Mouse (Mus musculus): ENCODE measurements around the gene Btrc. TPM values are rescaled to one million over a fixed set of nuclear protein-coding genes. Genes with fewer than 3 reads are reported as not detected.

Btrc gene
- total and polyA plus RNA-seq, 3 experiments: 11.0 to 20.7 (median 14.0) TPM

- no peaks in the 10 kb centered on the region for H3K4me1 ChIP-seq (ENCODE audit: control insufficient read depth in 1 of 2, insufficient read depth in 2 of 2)
- H3K4me3 ChIP-seq (replicated peaks in 1 of 3; ENCODE audit: low read depth in 2 of 3, low read length in 2 of 3, poor library complexity in 1 of 3): no peak overlapping the region
- H3K79me2 ChIP-seq (replicated peaks; ENCODE audit: control insufficient read depth, extremely low read depth, insufficient read depth, poor library complexity, severe bottlenecking): no peaks in the 10 kb centered on the region
- peak; percentile 6 for DNase-seq (ENCODE audit: extremely low read depth)
- H3K9me3 ChIP-seq (replicated peaks; ENCODE audit: low read length): no peaks in the 10 kb centered on the region
- H3K27me3 ChIP-seq (replicated peaks): no peaks in the 10 kb centered on the region
- H3K36me3 ChIP-seq (replicated peaks in 1 of 2; ENCODE audit: control insufficient read depth in 1 of 2, insufficient read depth in 1 of 2, low read length in 1 of 2): peaks cover 0 to 3% of the 10 kb centered on the region in 2 experiments
- no peak overlapping the region for H3K9ac ChIP-seq (ENCODE audit: insufficient read depth, low read depth)
- no peak overlapping the region for H3K27ac ChIP-seq (ENCODE audit: insufficient read depth, low read depth)
- dilution Hi-C loops (cut with MboI; ENCODE audit: extremely low pct_ligation_motif_present, extremely low pct_unique_long_range_greater_than_20kb, low sequenced_read_pairs) (no loop called here), in situ Hi-C loops (cut with MboI; ENCODE audit: low pct_ligation_motif_present, low pct_unique_long_range_greater_than_20kb, low sequenced_read_pairs) (no loop called here)
- TF ChIP-seq JUN (IDR thresholded peaks at IDR 0.05; ENCODE audit: insufficient read depth, low read depth, low read length) (no peak), SMC3 (IDR thresholded peaks at IDR 0.05; ENCODE audit: low read depth, low read length) (peak; percentile 39), TCF12 (IDR thresholded peaks at IDR 0.05; ENCODE audit: low read depth, low read length) (no peak), ZMIZ1 (IDR thresholded peaks at IDR 0.05; ENCODE audit: low read depth, low read length) (no peak), KAT2A (IDR thresholded peaks at IDR 0.05; ENCODE audit: insufficient replicate concordance, low read length) (no peak), RAD21 (IDR thresholded peaks at IDR 0.05; ENCODE audit: low read depth, low read length) (peak; percentile 59), ELF1 (IDR thresholded peaks at IDR 0.05; ENCODE audit: low read depth, low read length) (no peak), CTCF (conservative IDR thresholded peaks at IDR 0.05 in 1 of 2, IDR thresholded peaks at IDR 0.05 in 1 of 2; ENCODE audit: low read depth in 2 of 2, low read length in 2 of 2) (peak in 1 of 2 experiments; percentile 56; a peak in 2 of 4 replicates), SIN3A (IDR thresholded peaks at IDR 0.05; ENCODE audit: low read length) (no peak)
- no peak overlapping the region for H3K4me2 ChIP-seq (ENCODE audit: insufficient read depth, low read depth, poor library complexity, severe bottlenecking)
Measured at GRCm38 (mm10) chr19:45486206-45486991, 122.9 kb downstream of the Btrc start.

GRCm38 (mm10) chr19:45486992-45487387 lies 123.5 kb downstream of the Btrc start:
- dilution Hi-C loops (cut with MboI; ENCODE audit: extremely low pct_ligation_motif_present, extremely low pct_unique_long_range_greater_than_20kb, low sequenced_read_pairs): no loop called here
- Histone ChIP-seq H3K4me3 (replicated peaks in 1 of 3; ENCODE audit: low read depth in 2 of 3, low read length in 2 of 3, poor library complexity in 1 of 3) (no peak overlapping the region), H3K4me1 (ENCODE audit: control insufficient read depth in 1 of 2, insufficient read depth in 2 of 2) (no peaks in the 10 kb centered on the region), H3K79me2 (replicated peaks; ENCODE audit: control insufficient read depth, extremely low read depth, insufficient read depth, poor library complexity, severe bottlenecking) (no peaks in the 10 kb centered on the region), H3K36me3 (replicated peaks in 1 of 2; ENCODE audit: control insufficient read depth in 1 of 2, insufficient read depth in 1 of 2, low read length in 1 of 2) (peaks cover 0 to 3% of the 10 kb centered on the region in 2 experiments), H3K27me3 (replicated peaks) (no peaks in the 10 kb centered on the region), H3K9me3 (replicated peaks; ENCODE audit: low read length) (no peaks in the 10 kb centered on the region), H3K27ac (ENCODE audit: insufficient read depth, low read depth) (no peak overlapping the region), H3K4me2 (ENCODE audit: insufficient read depth, low read depth, poor library complexity, severe bottlenecking) (no peak overlapping the region), H3K9ac (ENCODE audit: insufficient read depth, low read depth) (no peak overlapping the region)
- TF ChIP-seq POLR2AphosphoS2 (IDR thresholded peaks at IDR 0.05; ENCODE audit: low read depth, low read length) (no peak), UBTF (IDR thresholded peaks at IDR 0.05; ENCODE audit: low read depth, low read length) (no peak), TBP (conservative IDR thresholded peaks at IDR 0.05; ENCODE audit: low read depth, low read length) (no peak), CTCF (conservative IDR thresholded peaks at IDR 0.05 in 1 of 2, IDR thresholded peaks at IDR 0.05 in 1 of 2; ENCODE audit: low read depth in 2 of 2, low read length in 2 of 2) (no peak), MAZ (IDR thresholded peaks at IDR 0.05; ENCODE audit: low read depth, low read length) (no peak), NRF1 (IDR thresholded peaks at IDR 0.05; ENCODE audit: low read depth, low read length) (no peak), JUN (IDR thresholded peaks at IDR 0.05; ENCODE audit: insufficient read depth, low read depth, low read length) (no peak), PAX5 (IDR thresholded peaks at IDR 0.05; ENCODE audit: low read length) (no peak), KAT2A (IDR thresholded peaks at IDR 0.05; ENCODE audit: insufficient replicate concordance, low read length) (no peak)
- DNase-seq (ENCODE audit: extremely low read depth): no peak
- in situ Hi-C loops (cut with MboI; ENCODE audit: low pct_ligation_motif_present, low pct_unique_long_range_greater_than_20kb, low sequenced_read_pairs): no loop called here

Data from CH12.LX (cell line).